Mouse (Mus musculus) thymus, adult 2 months (tissue): Measurements from ENCODE around the gene Gm10382.

Experiments used
- CTCF ChIP-seq: fragments of 200-500 bp; IDR thresholded peaks from 2 replicates; pipeline ENCODE4 v1.5.1; 2012; ENCODE audit warnings: mild to moderate bottlenecking, control low read depth, low read length, moderate library complexity, borderline replicate concordance; ENCODE audit not compliant: control insufficient read depth, poor library complexity, insufficient read depth; ENCODE audit errors: extremely low read depth
- POLR2A ChIP-seq: fragments of 200-500 bp; IDR thresholded peaks from 2 replicates; pipeline ENCODE4 v1.6.1; 2012; ENCODE audit warnings: mild to moderate bottlenecking, low read length, control low read depth, moderate library complexity; ENCODE audit not compliant: control insufficient read depth, poor library complexity, insufficient read depth; ENCODE audit errors: extremely low read depth

- TF ChIP-seq CTCF, result no peak
- no peak for TF ChIP-seq POLR2A
Observed at GRCm38 (mm10) chr5:125406322-125407016, 17.3 kb downstream of the Gm10382 start.
